Mouse (Mus musculus): ENCODE measurements around the gene Cotl1. TPM values are rescaled to one million over a fixed set of nuclear protein-coding genes. Genes with fewer than 3 reads are reported as not detected.

Cotl1 gene
- polyA plus RNA-seq, 1 experiment from 2014 or later = 54.6 TPM

DNA sequence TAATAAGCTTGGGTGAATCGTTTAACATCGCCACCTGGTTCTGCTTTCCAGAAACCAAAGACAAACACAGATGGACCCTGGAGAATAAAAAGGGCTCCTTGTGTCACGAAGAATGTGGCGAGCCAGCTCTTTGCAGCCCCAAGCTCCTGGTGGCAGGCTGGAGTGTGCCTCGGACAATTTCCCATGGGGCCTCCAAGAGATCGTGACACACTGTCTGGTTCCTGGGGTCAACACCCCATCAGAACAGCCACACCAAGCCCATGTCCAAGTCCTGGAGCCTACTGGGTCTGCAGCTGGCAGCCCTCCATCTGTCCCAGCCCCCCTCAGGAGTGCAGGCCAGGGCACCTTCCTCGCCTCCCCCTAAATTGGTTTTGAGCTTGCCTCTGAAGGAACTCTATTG is 62.6 kb downstream of the Cotl1 start:
- DNase-seq (ENCODE audit: low spot score) (no peak), ATAC-seq (peak; percentile 15)
- H3K9ac ChIP-seq (replicated peaks; ENCODE audit: low read depth) = peak overlapping the region; percentile 48
- 20% methylated on average over 7 of the region's 7 CpGs for WGBS
- TF ChIP-seq EP300 (IDR thresholded peaks at IDR 0.05) (no peak), CTCF (IDR thresholded peaks at IDR 0.05) (peak; percentile 4; the same call in 1 of the 2 replicates)
- H3K27me3 ChIP-seq (replicated peaks; ENCODE audit: insufficient read depth, low read length) = no peaks in the 10 kb centered on the region
- peak overlapping the region; percentile 47 for H3K4me3 ChIP-seq (ENCODE audit: low read depth, low read length)
- peaks cover 7% of the 10 kb centered on the region; the same call in 1 of the 2 replicates for H3K4me1 ChIP-seq (ENCODE audit: insufficient read depth, low read depth, low read length)
- no peaks in the 10 kb centered on the region for H3K36me3 ChIP-seq (ENCODE audit: insufficient read depth, low read length)
- H3K4me2 ChIP-seq (replicated peaks; ENCODE audit: low read depth, low read length) = peak overlapping the region; percentile 70
- H3K27ac ChIP-seq (ENCODE audit: low read length) = peak overlapping the region; percentile 85
- H3K9me3 ChIP-seq (ENCODE audit: low read length) = no peaks in the 10 kb centered on the region

- DNase-seq (ENCODE audit: low spot score) = no peak
- TF ChIP-seq CTCF (IDR thresholded peaks at IDR 0.05) (no peak), EP300 (IDR thresholded peaks at IDR 0.05) (no peak)
- Histone ChIP-seq H3K27me3 (replicated peaks; ENCODE audit: insufficient read depth, low read length) (no peaks in the 10 kb centered on the region), H3K4me3 (ENCODE audit: low read depth, low read length) (no peak overlapping the region), H3K36me3 (ENCODE audit: insufficient read depth, low read length) (no peaks in the 10 kb centered on the region), H3K4me1 (ENCODE audit: insufficient read depth, low read depth, low read length) (peaks cover 7% of the 10 kb centered on the region; the same call in 1 of the 2 replicates), H3K27ac (ENCODE audit: low read length) (no peak overlapping the region), H3K4me2 (replicated peaks; ENCODE audit: low read depth, low read length) (no peak overlapping the region), H3K9me3 (ENCODE audit: low read length) (no peaks in the 10 kb centered on the region), H3K9ac (replicated peaks; ENCODE audit: low read depth) (no peak overlapping the region)
- no peak for ATAC-seq
- WGBS = 76% methylated on average over 7 of the region's 7 CpGs
Measured at GRCm38 (mm10) chr8:119776668-119777245, 63.6 kb downstream of the Cotl1 start.

- H3K36me3 ChIP-seq (ENCODE audit: insufficient read depth, low read length) = 0 out of 2 replicates have a peak, but pooled peaks cover 4% of the 10 kb centered on the region
- no peaks in the 10 kb centered on the region for H3K27me3 ChIP-seq (replicated peaks; ENCODE audit: insufficient read depth, low read length)
- no peaks in the 10 kb centered on the region for H3K9me3 ChIP-seq (ENCODE audit: low read length)
- H3K9ac ChIP-seq (replicated peaks; ENCODE audit: low read depth) = no peak overlapping the region
- no peak for DNase-seq (ENCODE audit: low spot score)
- TF ChIP-seq CTCF (IDR thresholded peaks at IDR 0.05) = no peak
- TF ChIP-seq EP300 (IDR thresholded peaks at IDR 0.05) = no peak
- H3K4me2 ChIP-seq (replicated peaks; ENCODE audit: low read depth, low read length) = no peak overlapping the region
- H3K27ac ChIP-seq (ENCODE audit: low read length) = no peak overlapping the region
- 67% methylated on average over 22 of the region's 22 CpGs for WGBS
- H3K4me3 ChIP-seq (ENCODE audit: low read depth, low read length) = no peak overlapping the region
- ATAC-seq = peak; percentile 12; the same call in 1 of the 2 replicates
- no peaks in the 10 kb centered on the region for H3K4me1 ChIP-seq (ENCODE audit: insufficient read depth, low read depth, low read length)
Measured at GRCm38 (mm10) chr8:119765761-119766444, 74.4 kb downstream of the Cotl1 start.

- H3K27ac ChIP-seq (ENCODE audit: low read length) = no peak overlapping the region
- no peak for ATAC-seq
- no peaks in the 10 kb centered on the region for H3K9me3 ChIP-seq (ENCODE audit: low read length)
- TF ChIP-seq EP300 (IDR thresholded peaks at IDR 0.05) (no peak), CTCF (IDR thresholded peaks at IDR 0.05) (no peak)
- no peaks in the 10 kb centered on the region for H3K4me1 ChIP-seq (ENCODE audit: insufficient read depth, low read depth, low read length)
- 0 out of 2 replicates have a peak, but pooled peaks cover 4% of the 10 kb centered on the region for H3K36me3 ChIP-seq (ENCODE audit: insufficient read depth, low read length)
- no peak overlapping the region for H3K4me3 ChIP-seq (ENCODE audit: low read depth, low read length)
- no peak overlapping the region for H3K9ac ChIP-seq (replicated peaks; ENCODE audit: low read depth)
- H3K4me2 ChIP-seq (replicated peaks; ENCODE audit: low read depth, low read length) = no peak overlapping the region
- no peaks in the 10 kb centered on the region for H3K27me3 ChIP-seq (replicated peaks; ENCODE audit: insufficient read depth, low read length)
- DNase-seq (ENCODE audit: low spot score) = no peak
- 92% methylated on average over 10 of the region's 10 CpGs for WGBS
Measured at GRCm38 (mm10) chr8:119765311-119765710, 75.0 kb downstream of the Cotl1 start.

GRCm38 (mm10) chr8:119762226-119763220 is 77.8 kb downstream of the Cotl1 start:
- no peak for TF ChIP-seq CTCF (IDR thresholded peaks at IDR 0.05)
- TF ChIP-seq EP300 (IDR thresholded peaks at IDR 0.05) = no peak
- ATAC-seq = no peak
- Histone ChIP-seq H3K9me3 (ENCODE audit: low read length) (no peaks in the 10 kb centered on the region), H3K4me1 (ENCODE audit: insufficient read depth, low read depth, low read length) (no peaks in the 10 kb centered on the region), H3K4me3 (ENCODE audit: low read depth, low read length) (no peak overlapping the region), H3K9ac (replicated peaks; ENCODE audit: low read depth) (no peak overlapping the region), H3K27me3 (replicated peaks; ENCODE audit: insufficient read depth, low read length) (no peaks in the 10 kb centered on the region), H3K4me2 (replicated peaks; ENCODE audit: low read depth, low read length) (no peak overlapping the region), H3K36me3 (ENCODE audit: insufficient read depth, low read length) (0 out of 2 replicates have a peak, but pooled peaks cover 4% of the 10 kb centered on the region), H3K27ac (ENCODE audit: low read length) (no peak overlapping the region)
- DNase-seq (ENCODE audit: low spot score) = no peak
- WGBS = 84% methylated on average over 21 of the region's 21 CpGs

- DNase-seq (ENCODE audit: low spot score) = no peak
- H3K9ac ChIP-seq (replicated peaks; ENCODE audit: low read depth) = no peak overlapping the region
- H3K9me3 ChIP-seq (ENCODE audit: low read length) = no peaks in the 10 kb centered on the region
- no peak for TF ChIP-seq EP300 (IDR thresholded peaks at IDR 0.05)
- no peak for TF ChIP-seq CTCF (IDR thresholded peaks at IDR 0.05)
- no peak overlapping the region for H3K27ac ChIP-seq (ENCODE audit: low read length)
- no peak for ATAC-seq
- H3K4me1 ChIP-seq (ENCODE audit: insufficient read depth, low read depth, low read length) = no peaks in the 10 kb centered on the region
- no peak overlapping the region for H3K4me2 ChIP-seq (replicated peaks; ENCODE audit: low read depth, low read length)
- H3K27me3 ChIP-seq (replicated peaks; ENCODE audit: insufficient read depth, low read length) = no peaks in the 10 kb centered on the region
- WGBS = 78% methylated on average over 11 of the region's 11 CpGs
- H3K4me3 ChIP-seq (ENCODE audit: low read depth, low read length) = no peak overlapping the region
- H3K36me3 ChIP-seq (ENCODE audit: insufficient read depth, low read length) = no peaks in the 10 kb centered on the region
Measured at GRCm38 (mm10) chr8:119761692-119762091, 78.7 kb downstream of the Cotl1 start.

Other genes starting within 250 kb of the Cotl1 start
- 5.6 and 5.7 TPM in 2 replicates for gene Taf1c, start 235.3 kb downstream of the Cotl1 start, polyA plus RNA-seq (2015; fragmentation: Nextera tagmentation; extraction: Ambion mirVana)
- not detected in 2 replicates for gene Adad2, start 227.8 kb downstream of the Cotl1 start, polyA plus RNA-seq (2015; fragmentation: Nextera tagmentation; extraction: Ambion mirVana)
- 0.07 and 0.08 TPM in 2 replicates for gene Kcng4, start 204.9 kb downstream of the Cotl1 start, polyA plus RNA-seq (2015; fragmentation: Nextera tagmentation; extraction: Ambion mirVana)
- 130 and 164 TPM in 2 replicates for gene Wfdc1, start 174.2 kb downstream of the Cotl1 start, polyA plus RNA-seq (2015; fragmentation: Nextera tagmentation; extraction: Ambion mirVana)
- gene Atp2c2, start 140.5 kb downstream of the Cotl1 start, polyA plus RNA-seq (2015; fragmentation: Nextera tagmentation; extraction: Ambion mirVana) = 1.5 and 2.1 TPM in 2 replicates
- 7.9 and 9.7 TPM in 2 replicates for gene Tldc1, start 62.1 kb downstream of the Cotl1 start, polyA plus RNA-seq (2015; fragmentation: Nextera tagmentation; extraction: Ambion mirVana)
- 11.4 and 11.6 TPM in 2 replicates for gene Klhl36, start 21.7 kb upstream of the Cotl1 start, polyA plus RNA-seq (2015; fragmentation: Nextera tagmentation; extraction: Ambion mirVana)
- gene Usp10, start 69.8 kb upstream of the Cotl1 start, polyA plus RNA-seq (2015; fragmentation: Nextera tagmentation; extraction: Ambion mirVana) = 38.1 and 40.3 TPM in 2 replicates
- not detected in 2 replicates for gene Gm20388, start 70.3 kb upstream of the Cotl1 start, polyA plus RNA-seq (2015; fragmentation: Nextera tagmentation; extraction: Ambion mirVana)
- gene Crispld2, start 151.9 kb upstream of the Cotl1 start, polyA plus RNA-seq (2015; fragmentation: Nextera tagmentation; extraction: Ambion mirVana) = 9.7 and 16.8 TPM in 2 replicates